Mouse (Mus musculus) heart, postnatal 0 days (tissue): ENCODE data around the gene Paqr9. TPM values are rescaled to one million over a fixed set of nuclear protein-coding genes. Genes with fewer than 3 reads are reported as not detected.

Source experiments
- ATAC-seq: fragments of 200-750 bp; cut with Nextera tagmentation; 2 replicates; pipeline ENCODE4 v1.8.0; 2017; ENCODE audit warnings: low read depth, moderate number of reproducible peaks, moderate library complexity; ENCODE audit not compliant: insufficient read depth
- DNase-seq: peaks from one replicate; pipeline ENCODE4 v3.0.0-alpha.2; 2016; ENCODE audit warnings: low spot score
- H3K27ac ChIP-seq: fragments of 300-500 bp; sonication (generic); 2 replicates; pipeline ENCODE4 v1.5.1; 2014; ENCODE audit warnings: low read depth, mild to moderate bottlenecking
- H3K27me3 ChIP-seq: fragments of 300-500 bp; sonication (generic); 2 replicates; pipeline ENCODE4 v1.6.1; 2014; ENCODE audit warnings: low read length, mixed read lengths; ENCODE audit not compliant: control insufficient read depth, insufficient read depth
- H3K36me3 ChIP-seq: fragments of 300-500 bp; sonication (generic); replicated peaks from 2 replicates; pipeline ENCODE4 v1.6.1; 2014; ENCODE audit warnings: low read length, mixed read lengths; ENCODE audit not compliant: control insufficient read depth, insufficient read depth
- H3K4me1 ChIP-seq: fragments of 300-500 bp; sonication (generic); 2 replicates; pipeline ENCODE4 v1.6.1; 2014; ENCODE audit warnings: antibody characterized with exemption; ENCODE audit not compliant: control insufficient read depth, insufficient read depth
- H3K4me2 ChIP-seq: fragments of 300-500 bp; sonication (generic); 2 replicates; pipeline ENCODE4 v1.6.1; 2014; ENCODE audit warnings: low read depth, mild to moderate bottlenecking, low read length, moderate library complexity
- H3K4me3 ChIP-seq: fragments of 300-500 bp; sonication (generic); 2 replicates; pipeline ENCODE4 v1.5.1; 2014; ENCODE audit warnings: low read depth, low read length
- H3K9ac ChIP-seq: fragments of 300-500 bp; sonication (generic); replicated peaks from 2 replicates; pipeline ENCODE4 v1.6.1; 2014; ENCODE audit warnings: low read depth, low read length, mixed read lengths
- H3K9me3 ChIP-seq: fragments of 300-500 bp; sonication (generic); replicated peaks from 2 replicates; pipeline ENCODE4 v1.6.1; 2016; ENCODE audit warnings: low read length; ENCODE audit not compliant: control insufficient read depth
- CTCF ChIP-seq: IDR thresholded peaks from 2 replicates; pipeline ENCODE4 v1.5.1; 2016; ENCODE audit warnings: antibody characterized with exemption, control low read depth, low read depth
- EP300 ChIP-seq: IDR thresholded peaks from 2 replicates; pipeline ENCODE4 v1.6.1; 2016; ENCODE audit warnings: antibody characterized with exemption, low read depth
- WGBS: fragments of 180-500 bp; shearing (Covaris S2); extraction: QIAGEN DNeasy Blood & Tissue Kit; methylation state at CpG from one replicate; pipeline ENCODE4 v1.1.7; 2014; 5-methylcytosine and 5-hydroxymethylcytosine counted together
- polyA plus RNA-seq: library from polyadenylated mRNA; unstranded; fragments of >200 nt; fragmentation: Nextera tagmentation; extraction: Ambion mirVana; gene quantifications from 2 replicates; pipeline ENCODE4 v1.2.1, GENCODE M21; 2015
- total RNA-seq: library from RNA; depleted of rRNA; stranded (reverse); fragments of >200 nt; gene quantifications from 2 replicates; pipeline ENCODE4 v1.2.3, GENCODE M21; 2014; ENCODE audit warnings: low replicate concordance

Gene Paqr9
- total and polyA plus RNA-seq, 2 experiments from 2014 or later = 5.8 to 9.5 TPM

GRCm38 (mm10) chr9:95586046-95586445, 26.6 kb downstream of the Paqr9 start:
- Histone ChIP-seq H3K4me3 (no peak overlapping the region), H3K27me3 (no peaks in the 10 kb centered on the region), H3K9me3 (no peaks in the 10 kb centered on the region), H3K36me3 (no peaks in the 10 kb centered on the region), H3K4me1 (0 out of 2 replicates have a peak, but pooled peaks cover 9% of the 10 kb centered on the region), H3K27ac (no peak overlapping the region), H3K9ac (no peak overlapping the region), H3K4me2 (no peak overlapping the region)
- 81% methylated on average over 5 of the region's 5 CpGs for WGBS
- no peak for TF ChIP-seq CTCF
- no peak for TF ChIP-seq EP300
- ATAC-seq (no peak), DNase-seq (no peak)

DNA sequence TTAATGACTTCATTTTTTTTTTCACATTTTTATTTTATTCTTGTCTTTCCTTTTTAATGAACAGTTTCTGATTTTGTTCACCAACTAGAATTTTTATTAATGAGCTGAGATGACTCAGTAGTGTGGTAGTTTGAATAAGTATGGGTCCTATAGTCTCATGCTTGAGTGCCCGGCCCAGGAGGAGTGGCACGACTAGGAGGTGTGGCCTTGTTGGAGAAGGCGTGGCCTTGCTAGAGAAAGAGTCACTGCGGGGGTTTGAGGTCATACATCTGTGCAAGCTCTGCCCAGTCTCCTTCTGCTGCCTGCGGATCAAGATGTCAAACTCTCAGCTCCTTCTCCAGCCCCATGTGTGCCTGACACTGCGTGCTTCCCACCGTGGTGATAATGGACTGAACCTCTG, 28.6 kb downstream of the Paqr9 start:
- 90% methylated on average over 7 of the region's 7 CpGs for WGBS
- no peaks in the 10 kb centered on the region for H3K36me3 ChIP-seq
- no peak overlapping the region for H3K4me2 ChIP-seq
- no peak for ATAC-seq
- DNase-seq = no peak
- TF ChIP-seq EP300 = no peak
- TF ChIP-seq CTCF = no peak
- H3K27ac ChIP-seq = no peak overlapping the region
- no peak overlapping the region for H3K4me3 ChIP-seq
- no peak overlapping the region for H3K9ac ChIP-seq
- H3K4me1 ChIP-seq = no peaks in the 10 kb centered on the region
- H3K9me3 ChIP-seq = no peaks in the 10 kb centered on the region
- H3K27me3 ChIP-seq = no peaks in the 10 kb centered on the region

DNA sequence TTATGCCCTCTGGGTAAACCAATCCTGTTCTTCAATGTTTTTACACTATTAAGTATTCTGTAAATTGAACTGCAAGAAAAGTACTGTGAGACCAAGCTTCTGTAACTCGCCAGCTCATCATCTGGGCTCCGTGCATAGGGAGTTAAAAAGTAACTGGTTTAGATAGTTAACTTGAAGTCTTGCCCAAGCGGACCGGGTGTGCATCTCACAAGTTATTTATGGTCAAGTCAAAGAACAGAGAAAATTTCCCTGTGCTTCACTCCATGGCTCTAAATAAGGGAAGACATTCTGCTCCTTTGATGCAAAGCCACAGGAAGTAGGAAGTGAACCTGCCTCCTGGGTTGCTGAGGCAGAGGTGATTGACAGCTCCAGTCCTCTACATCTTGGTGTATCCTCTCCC, 34.8 kb downstream of the Paqr9 start:
- 80% methylated on average over 4 of the region's 4 CpGs for WGBS
- TF ChIP-seq CTCF = no peak
- no peak for TF ChIP-seq EP300
- H3K4me1 ChIP-seq = no peaks in the 10 kb centered on the region
- no peaks in the 10 kb centered on the region for H3K27me3 ChIP-seq
- H3K4me3 ChIP-seq = no peak overlapping the region
- ATAC-seq (no peak), DNase-seq (no peak)
- no peak overlapping the region for H3K9ac ChIP-seq
- H3K36me3 ChIP-seq = no peaks in the 10 kb centered on the region
- no peak overlapping the region for H3K27ac ChIP-seq
- H3K4me2 ChIP-seq = no peak overlapping the region
- H3K9me3 ChIP-seq = no peaks in the 10 kb centered on the region

- WGBS = 54% methylated on average over 13 of the region's 13 CpGs
- Histone ChIP-seq H3K4me1 (no peaks in the 10 kb centered on the region), H3K27me3 (no peaks in the 10 kb centered on the region), H3K9me3 (no peaks in the 10 kb centered on the region), H3K9ac (no peak overlapping the region), H3K4me3 (0 out of 2 replicates have a peak overlapping the region, but pooled peaks have one; percentile 20), H3K4me2 (peak overlapping the region; percentile 44), H3K27ac (no peak overlapping the region), H3K36me3 (no peaks in the 10 kb centered on the region)
- ATAC-seq (no peak), DNase-seq (no peak)
- no peak for TF ChIP-seq CTCF
- TF ChIP-seq EP300 = no peak
Observed at GRCm38 (mm10) chr9:95597466-95598178, 38.2 kb downstream of the Paqr9 start.

DNA sequence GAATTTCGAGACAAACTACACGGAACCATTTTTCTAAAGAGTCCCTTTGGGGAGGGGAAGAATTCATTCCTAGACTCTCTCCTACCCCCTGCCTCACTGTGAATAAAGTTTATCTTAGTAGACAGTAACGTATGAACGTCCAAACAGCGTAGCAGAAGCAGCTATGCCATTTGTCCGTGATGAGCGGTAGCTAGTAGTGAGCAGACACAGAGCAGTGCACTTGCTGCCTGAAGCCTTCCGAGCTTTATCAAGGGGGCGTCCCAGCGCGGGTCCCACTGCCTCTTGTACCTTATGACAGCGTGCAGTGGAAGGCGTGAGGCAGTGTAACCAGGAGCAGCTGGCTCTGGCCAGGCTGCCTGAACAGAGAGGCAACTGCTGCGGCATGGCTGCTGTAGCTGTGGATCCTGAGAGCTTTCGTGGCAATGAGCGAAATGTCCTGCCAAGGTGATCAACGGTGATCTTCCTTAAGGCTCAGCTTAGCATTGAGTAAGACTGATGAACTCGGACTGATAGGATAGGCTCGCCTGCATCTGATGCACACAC, 38.8 kb downstream of the Paqr9 start:
- no peaks in the 10 kb centered on the region for H3K9me3 ChIP-seq
- H3K4me1 ChIP-seq = no peaks in the 10 kb centered on the region
- H3K27ac ChIP-seq = no peak overlapping the region
- TF ChIP-seq CTCF (no peak), EP300 (no peak)
- H3K27me3 ChIP-seq = no peaks in the 10 kb centered on the region
- H3K4me3 ChIP-seq = peak overlapping the region; percentile 20; the same call in 1 of the 2 replicates
- 36% methylated on average over 19 of the region's 19 CpGs for WGBS
- no peak overlapping the region for H3K9ac ChIP-seq
- H3K36me3 ChIP-seq = no peaks in the 10 kb centered on the region
- DNase-seq (no peak), ATAC-seq (no peak)
- peak overlapping the region; percentile 44 for H3K4me2 ChIP-seq
